Mouse (Mus musculus): ENCODE data around the gene Atp5f1. TPM values are rescaled to one million over a fixed set of nuclear protein-coding genes. Genes with fewer than 3 reads are reported as not detected.
A peak's percentile ranks its signal among the peaks of the same experiment; 100 is the strongest.

Gene Atp5f1
- polyA plus RNA-seq, 1 experiment from 2014 or later = 467 TPM

GRCm38 (mm10) chr3:105959585-105959984, 314 bp downstream of the Atp5f1 start:
- H3K9ac ChIP-seq = peak overlapping the region; percentile 93
- H3K9me3 ChIP-seq = no peaks in the 10 kb centered on the region

GRCm38 (mm10) chr3:105958974-105959580, 822 bp downstream of the Atp5f1 start, which contains the start of gene Wdr77:
Gene Wdr77, plus strand, starts transcription at chr3:105959369.
- peaks cover 24% of the 10 kb centered on the region for H3K4me1 ChIP-seq
- H3K36me3 ChIP-seq = peaks cover 45% of the 10 kb centered on the region
- ATAC-seq (ENCODE audit: borderline replicate concordance, extremely low read depth, low FRiP score, low TSS enrichment) = peak; percentile 98
- H3K4me2 ChIP-seq = peak within 1 kb of the TSS; percentile 72
- H3K4me3 ChIP-seq = peak within 1 kb of the TSS; percentile 82
- no peaks in the 10 kb centered on the region for H3K27me3 ChIP-seq
- H3K27ac ChIP-seq = peak within 1 kb of the TSS; percentile 87
- H3K9me3 ChIP-seq = no peaks in the 10 kb centered on the region
- WGBS = under 1% methylated on average over 52 of the region's 52 CpGs
- H3K9ac ChIP-seq = peak within 1 kb of the TSS; percentile 99

More at GRCm38 (mm10) chr3:105959585-105959984, 314 bp downstream of the Atp5f1 start:
- Histone ChIP-seq H3K4me2 (peak overlapping the region; percentile 72), H3K4me3 (peak overlapping the region; percentile 82), H3K27me3 (no peaks in the 10 kb centered on the region), H3K4me1 (peaks cover 24% of the 10 kb centered on the region), H3K36me3 (peaks cover 47% of the 10 kb centered on the region), H3K27ac (peak overlapping the region; percentile 38)
- under 1% methylated on average over 26 of the region's 26 CpGs for WGBS
- peak; percentile 66 for ATAC-seq (ENCODE audit: borderline replicate concordance, extremely low read depth, low FRiP score, low TSS enrichment)

- peak overlapping the region; percentile 71 for H3K4me2 ChIP-seq
- peaks cover 24% of the 10 kb centered on the region for H3K4me1 ChIP-seq
- H3K27me3 ChIP-seq = no peaks in the 10 kb centered on the region
- 40% methylated on average over 5 of the region's 5 CpGs for WGBS
- H3K4me3 ChIP-seq = peak overlapping the region; percentile 82
- H3K9ac ChIP-seq = peak overlapping the region; percentile 99
- no peaks in the 10 kb centered on the region for H3K9me3 ChIP-seq
- ATAC-seq (ENCODE audit: borderline replicate concordance, extremely low read depth, low FRiP score, low TSS enrichment) = no peak
- no peak overlapping the region for H3K27ac ChIP-seq
- peaks cover 41% of the 10 kb centered on the region for H3K36me3 ChIP-seq
Measured at GRCm38 (mm10) chr3:105958204-105958603, 1.7 kb downstream of the Atp5f1 start.

GRCm38 (mm10) chr3:105957235-105957634, 2.7 kb downstream of the Atp5f1 start:
- Histone ChIP-seq H3K36me3 (peaks cover 41% of the 10 kb centered on the region), H3K4me2 (peak overlapping the region; percentile 71; the same call in 1 of the 2 replicates), H3K4me3 (no peak overlapping the region), H3K27me3 (no peaks in the 10 kb centered on the region), H3K4me1 (peaks cover 24% of the 10 kb centered on the region), H3K27ac (no peak overlapping the region), H3K9ac (peak overlapping the region; percentile 99; the same call in 1 of the 2 replicates), H3K9me3 (no peaks in the 10 kb centered on the region)
- 94% methylated on average over 1 of the region's 1 CpGs for WGBS
- ATAC-seq (ENCODE audit: borderline replicate concordance, extremely low read depth, low FRiP score, low TSS enrichment) = no peak

- 0 out of 2 replicates have a peak, but pooled peaks cover 2% of the 10 kb centered on the region for H3K4me1 ChIP-seq
- no peak overlapping the region for H3K4me3 ChIP-seq
- 96% methylated on average over 7 of the region's 7 CpGs for WGBS
- no peaks in the 10 kb centered on the region for H3K27me3 ChIP-seq
- peaks cover 67% of the 10 kb centered on the region for H3K36me3 ChIP-seq
- H3K9ac ChIP-seq = no peak overlapping the region
- no peak for ATAC-seq (ENCODE audit: borderline replicate concordance, extremely low read depth, low FRiP score, low TSS enrichment)
- no peak overlapping the region for H3K4me2 ChIP-seq
- H3K27ac ChIP-seq = no peak overlapping the region
- no peaks in the 10 kb centered on the region for H3K9me3 ChIP-seq
Measured at GRCm38 (mm10) chr3:105951348-105951747, 8.6 kb downstream of the Atp5f1 start.

- WGBS = 83% methylated on average over 4 of the region's 4 CpGs
- Histone ChIP-seq H3K4me1 (no peaks in the 10 kb centered on the region; the same call in 1 of the 2 replicates), H3K9me3 (no peaks in the 10 kb centered on the region), H3K27ac (no peak overlapping the region), H3K4me2 (no peak overlapping the region), H3K27me3 (no peaks in the 10 kb centered on the region), H3K4me3 (no peak overlapping the region), H3K9ac (no peak overlapping the region), H3K36me3 (peaks cover 11% of the 10 kb centered on the region)
- ATAC-seq (ENCODE audit: borderline replicate concordance, extremely low read depth, low FRiP score, low TSS enrichment) = no peak
Measured at GRCm38 (mm10) chr3:105936111-105936510, 23.8 kb downstream of the Atp5f1 start.

- Histone ChIP-seq H3K4me2 (no peak overlapping the region), H3K9me3 (no peaks in the 10 kb centered on the region), H3K4me1 (no peaks in the 10 kb centered on the region; the same call in 1 of the 2 replicates), H3K27ac (0 out of 2 replicates have a peak overlapping the region, but pooled peaks have one; percentile 7), H3K4me3 (no peak overlapping the region), H3K9ac (no peak overlapping the region), H3K27me3 (no peaks in the 10 kb centered on the region), H3K36me3 (peaks cover 5% of the 10 kb centered on the region; the same call in 1 of the 2 replicates)
- WGBS = 44% methylated on average over 5 of the region's 5 CpGs
- no peak; the same call in 1 of the 2 replicates for ATAC-seq (ENCODE audit: borderline replicate concordance, extremely low read depth, low FRiP score, low TSS enrichment)
Measured at GRCm38 (mm10) chr3:105935033-105935432, 24.9 kb downstream of the Atp5f1 start.

GRCm38 (mm10) chr3:105933926-105934325, 26.0 kb downstream of the Atp5f1 start:
- Histone ChIP-seq H3K27me3 (no peaks in the 10 kb centered on the region), H3K9ac (no peak overlapping the region), H3K27ac (no peak overlapping the region), H3K4me1 (no peaks in the 10 kb centered on the region; the same call in 1 of the 2 replicates), H3K4me3 (no peak overlapping the region), H3K4me2 (no peak overlapping the region), H3K9me3 (no peaks in the 10 kb centered on the region), H3K36me3 (no peaks in the 10 kb centered on the region)
- 87% methylated on average over 6 of the region's 6 CpGs for WGBS
- ATAC-seq (ENCODE audit: borderline replicate concordance, extremely low read depth, low FRiP score, low TSS enrichment) = no peak

GRCm38 (mm10) chr3:105932240-105933071, 27.4 kb downstream of the Atp5f1 start, which contains the start of gene I830077J02Rik:
Gene I830077J02Rik, minus strand, starts transcription at chr3:105932664.
- Histone ChIP-seq H3K27ac (no peak within 1 kb of the TSS), H3K4me2 (no peak within 1 kb of the TSS), H3K9ac (no peak within 1 kb of the TSS), H3K27me3 (no peaks in the 10 kb centered on the region), H3K9me3 (no peaks in the 10 kb centered on the region), H3K4me3 (no peak within 1 kb of the TSS), H3K36me3 (no peaks in the 10 kb centered on the region), H3K4me1 (no peaks in the 10 kb centered on the region; the same call in 1 of the 2 replicates)
- WGBS = 63% methylated on average over 8 of the region's 8 CpGs
- ATAC-seq (ENCODE audit: borderline replicate concordance, extremely low read depth, low FRiP score, low TSS enrichment) = no peak

GRCm38 (mm10) chr3:105931095-105931494, 28.8 kb downstream of the Atp5f1 start:
- H3K4me3 ChIP-seq = no peak overlapping the region
- H3K9ac ChIP-seq = no peak overlapping the region
- 74% methylated on average over 2 of the region's 2 CpGs for WGBS
- ATAC-seq (ENCODE audit: borderline replicate concordance, extremely low read depth, low FRiP score, low TSS enrichment) = no peak
- H3K4me2 ChIP-seq = no peak overlapping the region
- H3K27me3 ChIP-seq = no peaks in the 10 kb centered on the region
- H3K9me3 ChIP-seq = no peaks in the 10 kb centered on the region
- no peaks in the 10 kb centered on the region for H3K36me3 ChIP-seq
- no peak overlapping the region for H3K27ac ChIP-seq
- no peaks in the 10 kb centered on the region; the same call in 1 of the 2 replicates for H3K4me1 ChIP-seq

- no peaks in the 10 kb centered on the region for H3K9me3 ChIP-seq
- no peak overlapping the region for H3K9ac ChIP-seq
- ATAC-seq (ENCODE audit: borderline replicate concordance, extremely low read depth, low FRiP score, low TSS enrichment) = no peak
- no peaks in the 10 kb centered on the region; the same call in 1 of the 2 replicates for H3K4me1 ChIP-seq
- no peaks in the 10 kb centered on the region for H3K27me3 ChIP-seq
- no peaks in the 10 kb centered on the region for H3K36me3 ChIP-seq
- H3K4me3 ChIP-seq = no peak overlapping the region
- 70% methylated on average over 7 of the region's 7 CpGs for WGBS
- no peak overlapping the region for H3K27ac ChIP-seq
- H3K4me2 ChIP-seq = no peak overlapping the region
Measured at GRCm38 (mm10) chr3:105929821-105930220, 30.1 kb downstream of the Atp5f1 start.

GRCm38 (mm10) chr3:105928781-105929180, 31.1 kb downstream of the Atp5f1 start:
- no peak overlapping the region for H3K9ac ChIP-seq
- no peak for ATAC-seq (ENCODE audit: borderline replicate concordance, extremely low read depth, low FRiP score, low TSS enrichment)
- whole genome bisulfite sequencing = 86% methylated on average over 6 of the region's 6 CpGs
- H3K4me2 ChIP-seq = no peak overlapping the region
- H3K4me3 ChIP-seq = no peak overlapping the region
- no peaks in the 10 kb centered on the region for H3K27me3 ChIP-seq
- H3K27ac ChIP-seq = no peak overlapping the region
- no peaks in the 10 kb centered on the region for H3K36me3 ChIP-seq
- H3K9me3 ChIP-seq = no peaks in the 10 kb centered on the region
- no peaks in the 10 kb centered on the region for H3K4me1 ChIP-seq
